Mouse (Mus musculus) midbrain, embryonic 10.5 days (tissue): Measurements from ENCODE around the gene Arhgef38. TPM values are rescaled to one million over a fixed set of nuclear protein-coding genes. Genes with fewer than 3 reads are reported as not detected.

ENCODE experiments used
- DNase-seq: peaks from one replicate; pipeline ENCODE4 v3.0.0-alpha.2; 2017; ENCODE audit warnings: low spot score
- H3K27ac ChIP-seq: fragments of 300-500 bp; sonication (generic); replicated peaks from 2 replicates; pipeline ENCODE4 v1.5.1; 2016; ENCODE audit warnings: mild to moderate bottlenecking
- H3K27me3 ChIP-seq: fragments of 300-500 bp; sonication (generic); 2 replicates; pipeline ENCODE4 v1.6.1; 2016; ENCODE audit warnings: low read depth, mild to moderate bottlenecking; ENCODE audit not compliant: poor library complexity, severe bottlenecking
- H3K36me3 ChIP-seq: fragments of 300-500 bp; sonication (generic); 2 replicates; pipeline ENCODE4 v1.6.1; 2016; ENCODE audit warnings: mild to moderate bottlenecking, moderate library complexity
- H3K4me1 ChIP-seq: fragments of 300-500 bp; sonication (generic); 2 replicates; pipeline ENCODE4 v1.6.1; 2016
- H3K4me3 ChIP-seq: fragments of 300-500 bp; sonication (generic); 2 replicates; pipeline ENCODE4 v1.5.1; 2016; ENCODE audit warnings: mild to moderate bottlenecking, moderate library complexity
- H3K9me3 ChIP-seq: fragments of 300-500 bp; sonication (generic); replicated peaks from 2 replicates; pipeline ENCODE4 v1.6.1; 2016; ENCODE audit warnings: mild to moderate bottlenecking
- WGBS: fragments of 180-500 bp; shearing (Covaris S2); methylation state at CpG from one replicate; pipeline ENCODE4 v1.1.7; 2016; 5-methylcytosine and 5-hydroxymethylcytosine counted together
- polyA plus RNA-seq: library from polyadenylated mRNA; unstranded; fragments of >200 nt; fragmentation: Nextera tagmentation; extraction: Ambion mirVana; gene quantifications from 2 replicates; pipeline ENCODE4 v1.2.1, GENCODE M21; 2016

Arhgef38 gene
- polyA plus RNA-seq, 1 experiment from 2014 or later: not detected

- Histone ChIP-seq H3K9me3 (no peaks in the 10 kb centered on the region), H3K27me3 (no peaks in the 10 kb centered on the region), H3K36me3 (peaks cover 93% of the 10 kb centered on the region), H3K27ac (no peak overlapping the region), H3K4me3 (no peak overlapping the region), H3K4me1 (no peaks in the 10 kb centered on the region)
- 98% methylated on average over 3 of the region's 3 CpGs for WGBS
- no peak for DNase-seq
Observed at GRCm38 (mm10) chr3:133103768-133104167, 131.0 kb downstream of the Arhgef38 start.

- 0 out of 2 replicates have a peak, but pooled peaks cover 3% of the 10 kb centered on the region for H3K4me1 ChIP-seq
- 92% methylated on average over 2 of the region's 2 CpGs for WGBS
- H3K4me3 ChIP-seq: no peak overlapping the region
- DNase-seq: no peak
- peaks cover 71% of the 10 kb centered on the region for H3K36me3 ChIP-seq
- H3K27me3 ChIP-seq: no peaks in the 10 kb centered on the region
- no peaks in the 10 kb centered on the region for H3K9me3 ChIP-seq
- no peak overlapping the region for H3K27ac ChIP-seq
Observed at GRCm38 (mm10) chr3:133098909-133099308, 135.8 kb downstream of the Arhgef38 start.

DNA sequence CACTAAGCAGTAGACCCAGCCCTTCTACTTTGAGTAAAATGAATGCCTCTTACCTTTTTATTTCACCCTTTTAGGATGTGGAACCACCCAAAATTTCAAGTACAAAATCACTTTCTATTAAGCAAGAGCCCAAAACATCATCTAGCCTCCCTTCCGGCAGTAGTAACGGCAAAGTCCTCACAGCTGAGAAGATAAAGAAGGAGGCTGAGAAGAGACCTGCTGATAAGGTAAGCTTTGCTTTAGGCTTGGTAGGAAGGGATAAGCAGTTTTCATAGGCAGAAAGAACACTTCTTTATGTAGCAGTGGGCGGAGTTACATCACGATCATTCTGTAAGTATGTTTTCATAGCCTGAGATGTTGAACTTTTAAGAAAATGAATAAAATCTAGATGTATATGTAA, 136.4 kb downstream of the Arhgef38 start:
- no peaks in the 10 kb centered on the region for H3K27me3 ChIP-seq
- no peaks in the 10 kb centered on the region for H3K9me3 ChIP-seq
- peaks cover 65% of the 10 kb centered on the region for H3K36me3 ChIP-seq
- H3K4me1 ChIP-seq: peaks cover 7% of the 10 kb centered on the region; the same call in 1 of the 2 replicates
- no peak overlapping the region for H3K27ac ChIP-seq
- H3K4me3 ChIP-seq: no peak overlapping the region
- WGBS: 95% methylated on average over 4 of the region's 4 CpGs
- DNase-seq: no peak

- peaks cover 11% of the 10 kb centered on the region for H3K4me1 ChIP-seq
- H3K4me3 ChIP-seq: no peak overlapping the region
- no peak overlapping the region for H3K27ac ChIP-seq
- H3K9me3 ChIP-seq: no peaks in the 10 kb centered on the region
- H3K27me3 ChIP-seq: no peaks in the 10 kb centered on the region
- H3K36me3 ChIP-seq: peaks cover 63% of the 10 kb centered on the region
- DNase-seq: no peak
- 97% methylated on average over 6 of the region's 6 CpGs for WGBS
Observed at GRCm38 (mm10) chr3:133097936-133098335, 136.8 kb downstream of the Arhgef38 start.

DNA sequence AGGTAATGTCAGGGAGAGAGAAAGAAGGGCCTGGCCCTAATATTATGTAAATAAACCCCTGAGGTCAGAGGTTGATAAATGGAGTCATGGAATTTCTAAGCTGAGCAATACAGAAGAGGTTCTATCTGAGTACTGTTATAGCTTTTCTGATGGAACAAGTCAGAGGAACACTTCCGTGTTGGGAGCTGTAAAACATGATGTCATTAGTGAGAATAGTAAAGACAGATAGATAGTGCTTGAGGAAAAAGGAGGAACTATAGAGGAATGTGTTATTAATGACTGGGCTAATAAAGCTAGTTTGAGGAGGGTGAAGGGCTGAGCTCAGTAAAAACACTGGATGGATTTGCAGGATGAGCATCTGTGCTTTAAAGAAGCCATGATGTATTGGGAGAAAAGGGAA, 140.4 kb downstream of the Arhgef38 start:
- no peak for DNase-seq

DNA sequence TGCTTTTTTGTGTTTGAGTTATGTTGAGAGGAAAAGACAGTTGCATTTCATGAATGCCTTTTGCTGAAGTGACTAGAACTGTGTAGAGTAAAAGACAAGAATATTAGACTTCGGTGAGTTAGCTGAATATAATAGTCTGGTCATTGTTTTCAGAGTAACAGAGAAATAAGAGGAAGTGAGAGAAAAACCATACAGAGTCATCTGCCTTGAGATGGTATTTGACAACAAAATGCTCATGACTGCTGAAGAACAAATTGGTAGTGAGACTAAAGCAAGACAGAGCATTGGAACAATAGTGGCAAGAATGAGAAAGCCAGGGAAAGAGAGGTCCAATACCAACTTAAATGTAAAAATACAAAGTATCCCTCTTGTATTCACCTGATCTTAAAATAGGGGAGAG, 141.8 kb downstream of the Arhgef38 start:
- peak overlapping the region; percentile 90 for H3K4me3 ChIP-seq
- no peaks in the 10 kb centered on the region for H3K27me3 ChIP-seq
- DNase-seq: no peak
- H3K27ac ChIP-seq: peak overlapping the region; percentile 99; the same call in 1 of the 2 replicates
- no peaks in the 10 kb centered on the region for H3K9me3 ChIP-seq
- peaks cover 38% of the 10 kb centered on the region for H3K4me1 ChIP-seq
- H3K36me3 ChIP-seq: peaks cover 17% of the 10 kb centered on the region
- WGBS: 93% methylated on average over 1 of the region's 1 CpGs

More for the DNA sequence above, 140.4 kb downstream of the Arhgef38 start:
- Histone ChIP-seq H3K4me1 (peaks cover 31% of the 10 kb centered on the region), H3K9me3 (no peaks in the 10 kb centered on the region), H3K4me3 (no peak overlapping the region), H3K27ac (no peak overlapping the region), H3K36me3 (peaks cover 30% of the 10 kb centered on the region), H3K27me3 (no peaks in the 10 kb centered on the region)
- 91% methylated on average over 1 of the region's 1 CpGs for WGBS

- Histone ChIP-seq H3K9me3 (no peaks in the 10 kb centered on the region), H3K27ac (peak overlapping the region; percentile 99), H3K4me1 (peaks cover 38% of the 10 kb centered on the region), H3K4me3 (peak overlapping the region; percentile 90), H3K36me3 (peaks cover 11% of the 10 kb centered on the region), H3K27me3 (no peaks in the 10 kb centered on the region)
- no peak for DNase-seq
- WGBS: 3% methylated on average over 7 of the region's 7 CpGs
Observed at GRCm38 (mm10) chr3:133092274-133092853, 142.4 kb downstream of the Arhgef38 start.

GRCm38 (mm10) chr3:133091664-133092273, 143.0 kb downstream of the Arhgef38 start, which contains the start of the genes Ints12 and Gstcd:
Gene Ints12 (plus strand): TSS chr3:133091840.
Gene Gstcd (minus strand): TSS chr3:133092033.
- peak within 1 kb of the TSS; percentile 90 for H3K4me3 ChIP-seq
- peak within 1 kb of the TSS; percentile 99 for H3K27ac ChIP-seq
- H3K9me3 ChIP-seq: no peaks in the 10 kb centered on the region
- WGBS: under 1% methylated on average over 53 of the region's 53 CpGs
- H3K27me3 ChIP-seq: no peaks in the 10 kb centered on the region
- H3K36me3 ChIP-seq: peaks cover 5% of the 10 kb centered on the region
- peaks cover 38% of the 10 kb centered on the region for H3K4me1 ChIP-seq
- DNase-seq: peak; percentile 94

GRCm38 (mm10) chr3:133091121-133091663, 143.6 kb downstream of the Arhgef38 start:
- WGBS: 1% methylated on average over 44 of the region's 44 CpGs
- Histone ChIP-seq H3K36me3 (0 out of 2 replicates have a peak, but pooled peaks cover 4% of the 10 kb centered on the region), H3K27ac (peak overlapping the region; percentile 99), H3K4me3 (peak overlapping the region; percentile 90), H3K4me1 (peaks cover 38% of the 10 kb centered on the region), H3K9me3 (no peaks in the 10 kb centered on the region), H3K27me3 (no peaks in the 10 kb centered on the region)
- DNase-seq: no peak

DNA sequence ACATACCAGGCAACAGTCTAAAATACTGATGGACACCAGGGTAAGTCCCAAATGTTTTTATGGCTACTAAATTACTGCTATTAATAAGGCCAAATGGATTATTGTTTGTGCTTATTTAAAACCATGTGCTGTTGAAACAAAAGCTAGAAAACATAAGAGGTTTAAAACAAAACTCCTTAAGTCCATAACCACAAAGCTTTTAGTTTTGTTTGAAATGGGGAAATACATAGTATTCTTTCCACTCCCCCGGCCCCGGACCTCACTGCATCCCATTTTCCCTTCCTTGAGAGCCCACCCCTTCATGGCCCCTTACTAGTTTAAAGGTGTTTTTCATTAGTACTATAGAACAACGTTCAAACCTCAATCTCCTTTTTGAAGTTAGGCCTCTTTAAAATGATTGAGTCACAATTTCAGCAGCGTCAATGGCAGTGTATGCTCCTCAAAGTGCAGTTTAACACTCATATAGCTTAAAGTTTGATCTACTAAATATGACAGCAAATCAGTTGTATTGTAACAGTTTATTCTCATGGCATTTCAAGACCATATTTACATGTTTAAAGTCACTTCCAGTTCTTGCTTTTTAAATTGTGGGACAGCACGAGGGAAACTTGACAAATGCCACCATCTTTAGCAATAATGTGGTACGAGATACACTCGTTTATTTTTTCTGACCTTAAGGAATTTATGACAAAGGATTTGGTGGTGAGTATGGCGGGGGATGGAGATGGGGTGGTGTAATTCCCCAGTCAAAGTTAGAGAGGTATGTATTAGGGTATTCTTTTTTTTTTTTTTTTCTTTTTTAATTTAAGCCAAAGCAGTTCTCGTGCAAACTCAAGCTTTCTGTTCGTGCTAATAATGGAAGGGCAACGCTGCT, 144.3 kb downstream of the Arhgef38 start:
- Histone ChIP-seq H3K36me3 (no peaks in the 10 kb centered on the region), H3K27ac (peak overlapping the region; percentile 99), H3K4me1 (peaks cover 38% of the 10 kb centered on the region), H3K9me3 (no peaks in the 10 kb centered on the region), H3K27me3 (no peaks in the 10 kb centered on the region), H3K4me3 (peak overlapping the region; percentile 90)
- WGBS: 15% methylated on average over 11 of the region's 11 CpGs
- DNase-seq: no peak

DNA sequence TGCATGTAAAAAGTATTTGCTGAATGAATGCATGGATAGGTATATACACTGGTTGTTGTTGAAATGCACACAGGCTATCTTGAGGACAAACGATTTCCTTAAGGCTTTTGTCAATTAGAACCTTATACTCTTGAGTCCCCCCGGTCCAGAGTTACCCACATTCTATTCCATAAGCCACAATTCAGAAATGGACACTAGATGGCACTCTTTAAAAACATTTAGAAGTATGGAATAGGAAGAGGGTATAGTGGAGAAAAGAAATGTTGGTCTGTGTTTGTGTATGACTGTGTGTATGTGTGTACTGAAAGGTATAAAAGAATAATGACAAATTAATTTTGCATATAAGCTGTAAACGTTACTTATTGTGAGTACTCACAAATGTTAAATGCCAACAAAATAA, 148.9 kb downstream of the Arhgef38 start:
- 79% methylated on average over 3 of the region's 3 CpGs for WGBS
- no peak for DNase-seq
- Histone ChIP-seq H3K27me3 (no peaks in the 10 kb centered on the region), H3K9me3 (no peaks in the 10 kb centered on the region), H3K4me1 (peaks cover 21% of the 10 kb centered on the region), H3K4me3 (no peak overlapping the region), H3K36me3 (peaks cover 38% of the 10 kb centered on the region), H3K27ac (no peak overlapping the region)

- no peak for DNase-seq
- Histone ChIP-seq H3K27ac (no peak overlapping the region), H3K9me3 (no peaks in the 10 kb centered on the region), H3K4me1 (no peaks in the 10 kb centered on the region), H3K36me3 (peaks cover 66% of the 10 kb centered on the region), H3K27me3 (no peaks in the 10 kb centered on the region), H3K4me3 (no peak overlapping the region)
- WGBS: 95% methylated on average over 5 of the region's 5 CpGs
Observed at GRCm38 (mm10) chr3:133082736-133083135, 152.0 kb downstream of the Arhgef38 start.
